7 mouse cellular contexts compared by ENCODE assay signal in the genomic region with DNA sequence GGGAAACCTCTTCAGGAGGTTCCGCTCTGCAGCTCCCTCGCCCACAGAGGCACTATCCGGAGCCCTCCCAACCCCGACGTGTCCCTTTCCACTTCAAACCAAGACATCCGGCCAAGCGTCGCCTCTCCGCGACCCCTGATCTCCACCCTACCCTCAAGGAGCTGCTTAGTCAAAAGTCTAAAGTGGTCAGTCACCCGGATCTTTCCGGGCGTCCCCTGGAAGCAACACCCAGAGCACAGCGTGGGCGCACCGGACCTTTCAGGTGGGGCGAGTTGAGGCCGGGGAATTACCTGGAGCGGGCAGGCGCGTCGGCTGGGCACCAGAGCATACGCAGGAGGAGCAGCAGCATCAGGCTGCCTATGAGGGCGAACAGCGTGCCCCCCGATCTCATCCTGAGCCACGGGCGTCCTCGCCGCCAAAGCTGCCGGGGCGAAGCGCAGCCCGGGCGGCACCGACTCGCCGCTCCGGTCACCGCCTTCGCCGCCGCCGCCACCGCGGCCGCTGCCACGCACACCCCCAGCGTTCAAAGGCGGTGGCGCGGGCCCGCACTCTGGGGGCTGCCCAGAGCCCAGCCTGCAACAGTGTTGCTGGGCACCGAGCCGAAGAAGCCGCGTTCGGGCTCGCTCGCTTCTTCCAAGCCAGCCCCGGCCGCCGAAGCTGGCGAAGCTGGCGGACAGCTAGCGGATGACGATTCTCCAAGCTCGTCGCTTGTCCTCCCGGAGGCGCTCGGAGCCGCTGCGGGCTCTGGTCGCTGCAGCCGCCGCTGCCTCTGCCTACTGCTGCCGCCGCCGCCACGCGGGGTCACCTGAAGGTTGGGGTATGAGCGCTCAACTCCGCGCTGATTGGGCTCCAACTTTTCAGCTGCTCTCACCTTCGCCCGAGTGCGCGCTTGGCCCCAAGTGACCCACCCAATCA. TPM values are rescaled to one million over a fixed set of nuclear protein-coding genes. Genes with fewer than 3 reads are reported as not detected.
A peak's percentile ranks its signal among the peaks of the same experiment; 100 is the strongest.
DNase-seq lines count a peak whose midpoint lies in the region; ATAC-seq lines count a peak whose summit lies in the region.

No protein-coding gene starts in this region.

- H3K27ac ChIP-seq in limb, embryonic 13.5 days = no peak overlapping the region
- no peak overlapping the region for H3K27ac ChIP-seq in midbrain, embryonic 14.5 days (replicated peaks; ENCODE audit: low read depth, low read length)

- no peaks in the 10 kb centered on the region for H3K4me1 ChIP-seq in limb, embryonic 13.5 days
- peaks cover 7% of the 10 kb centered on the region; the same call in 1 of the 2 replicates for H3K4me1 ChIP-seq in midbrain, embryonic 14.5 days (ENCODE audit: control insufficient read depth, insufficient read depth, low read length)

- peak overlapping the region; percentile 66 for H3K4me3 ChIP-seq in limb, embryonic 13.5 days
- peak overlapping the region; percentile 70 for H3K4me3 ChIP-seq in midbrain, embryonic 14.5 days (replicated peaks; ENCODE audit: low read depth, low read length)

- H3K27me3 ChIP-seq in limb, embryonic 13.5 days = peaks cover 51% of the 10 kb centered on the region
- H3K27me3 ChIP-seq in midbrain, embryonic 14.5 days (ENCODE audit: control insufficient read depth, insufficient read depth, low read length) = peaks cover 21% of the 10 kb centered on the region

- no peaks in the 10 kb centered on the region for H3K9me3 ChIP-seq in limb, embryonic 13.5 days
- H3K9me3 ChIP-seq in midbrain, embryonic 14.5 days (ENCODE audit: control insufficient read depth, low read length) = no peaks in the 10 kb centered on the region

- ATAC-seq in limb, embryonic 13.5 days (ENCODE audit: low FRiP score, low read depth) = peak; percentile 84
- ATAC-seq in midbrain, embryonic 14.5 days (ENCODE audit: low FRiP score, low TSS enrichment) = peak; percentile 88

- DNase-seq in ES-CJ7 (ENCODE audit: low read depth, low spot score) = peak; percentile 45
- peak; percentile 40 to 48 for DNase-seq in adrenal gland, postnatal 36 days
- peak; percentile 42 for DNase-seq in forelimb bud, embryonic 11.5 days (ENCODE audit: low read depth, low spot score)
- DNase-seq in induced T-regulatory cell, adult 2 months (ENCODE audit: low read depth) = peak; percentile 64
- DNase-seq in midbrain, embryonic 14.5 days = peak; percentile 83
- DNase-seq in spleen, postnatal 36 days (ENCODE audit: low spot score in 2 of 2) = peak; percentile 40 to 45

- H3K4me2 ChIP-seq in limb, embryonic 13.5 days (replicated peaks) = peak overlapping the region; percentile 94
- H3K4me2 ChIP-seq in midbrain, embryonic 14.5 days (ENCODE audit: low read length) = peak overlapping the region; percentile 94

- under 1% methylated on average over 82 of the region's 89 CpGs for WGBS in limb, embryonic 13.5 days
- WGBS in midbrain, embryonic 14.5 days = under 1% methylated on average over 85 of the region's 89 CpGs

- no peaks in the 10 kb centered on the region for H3K36me3 ChIP-seq in limb, embryonic 13.5 days
- no peaks in the 10 kb centered on the region for H3K36me3 ChIP-seq in midbrain, embryonic 14.5 days (ENCODE audit: control insufficient read depth, insufficient read depth, low read length)

- H3K9ac ChIP-seq in limb, embryonic 13.5 days = peak overlapping the region; percentile 73
- H3K9ac ChIP-seq in midbrain, embryonic 14.5 days (replicated peaks; ENCODE audit: low read length) = peak overlapping the region; percentile 60

RNA-seq across cellular contexts. Expression of a gene that starts 0.6 kb away (rescaled TPM):
- total RNA-seq in adrenal gland, postnatal 36 days (2021) = 1 to 10 TPM in 1 of 2 experiments, under 1 TPM in 1; 0.40 to 1.0 TPM
- polyA plus RNA-seq in limb, embryonic 13.5 days (2015; fragmentation: Nextera tagmentation; extraction: Ambion mirVana) = 1.2 and 1.3 TPM in 2 replicates
- polyA plus RNA-seq in midbrain, embryonic 14.5 days (2014; fragmentation: Nextera tagmentation; extraction: Ambion mirVana) = 0.63 and 1.5 TPM in 2 replicates
